Mouse (Mus musculus) CH12.LX (cell line): ENCODE results near the gene Stra8. TPM values are rescaled to one million over a fixed set of nuclear protein-coding genes. Genes with fewer than 3 reads are reported as not detected.

Experiments used
- DNase-seq: peaks from one replicate; pipeline ENCODE4 v3.0.0-alpha.2; 2013; ENCODE audit errors: extremely low read depth
- H3K27ac ChIP-seq: 2 replicates; pipeline ENCODE4 v1.5.1; 2012; ENCODE audit warnings: low read depth, mild to moderate bottlenecking, control low read depth, moderate library complexity; ENCODE audit not compliant: insufficient read depth
- H3K27me3 ChIP-seq: replicated peaks from 2 replicates; pipeline ENCODE3; 2012; ENCODE audit warnings: inconsistent platforms
- H3K36me3 ChIP-seq, 2 experiments: replicated peaks in 1 of 2; 2 replicates each; pipeline versions ENCODE3 to v1.6.1; 2012; ENCODE audit warnings: inconsistent platforms in 1 of 2, low read length in 1 of 2, mild to moderate bottlenecking in 1 of 2, mixed read lengths in 1 of 2, moderate library complexity in 1 of 2; ENCODE audit not compliant: control insufficient read depth in 1 of 2, insufficient read depth in 1 of 2
- H3K4me1 ChIP-seq, 2 experiments: 2 replicates each; pipeline ENCODE4 v1.6.1; 2012; ENCODE audit warnings: inconsistent platforms in 1 of 2, moderate library complexity in 1 of 2; ENCODE audit not compliant: insufficient read depth in 2 of 2, control insufficient read depth in 1 of 2
- H3K4me2 ChIP-seq: 2 replicates; pipeline ENCODE4 v1.6.1; 2012; ENCODE audit warnings: low read depth, mild to moderate bottlenecking, control low read depth; ENCODE audit not compliant: poor library complexity, insufficient read depth, severe bottlenecking
- H3K4me3 ChIP-seq, 3 experiments: fragments of 150-350 bp in 1 of 3; sonication (generic) in 1 of 3; replicated peaks in 1 of 3; 2 replicates each; pipeline versions ENCODE3 to v1.5.1; 2011 to 2012; ENCODE audit warnings: low read depth in 2 of 3, low read length in 2 of 3, mild to moderate bottlenecking in 2 of 3, moderate library complexity in 2 of 3, control low read depth in 1 of 3, improper control_type of control experiment in 1 of 3, inconsistent platforms in 1 of 3, mixed read lengths in 1 of 3; ENCODE audit not compliant: poor library complexity in 1 of 3
- H3K79me2 ChIP-seq: replicated peaks from 2 replicates; pipeline ENCODE4 v1.6.1; 2012; ENCODE audit warnings: mild to moderate bottlenecking, moderate library complexity; ENCODE audit not compliant: control insufficient read depth, poor library complexity, insufficient read depth, severe bottlenecking; ENCODE audit errors: extremely low read depth
- H3K9ac ChIP-seq: 2 replicates; pipeline ENCODE4 v1.6.1; 2012; ENCODE audit warnings: low read depth, mild to moderate bottlenecking, control low read depth, moderate library complexity; ENCODE audit not compliant: insufficient read depth
- H3K9me3 ChIP-seq: replicated peaks from 2 replicates; pipeline ENCODE3; 2012; ENCODE audit warnings: low read length, inconsistent platforms, mixed read lengths
- CHD1 ChIP-seq: IDR thresholded peaks from 2 replicates; pipeline ENCODE4 v1.6.1; 2012; ENCODE audit warnings: low read depth, low read length, improper control_type of control experiment, inconsistent platforms
- CHD2 ChIP-seq: IDR thresholded peaks from 2 replicates; pipeline ENCODE4 v1.6.1; 2011; ENCODE audit warnings: low read length, improper control_type of control experiment
- CTCF ChIP-seq, 2 experiments: IDR thresholded peaks in 1 of 2; conservative IDR thresholded peaks in 1 of 2; 2 replicates each; pipeline ENCODE4 v1.5.1; 2011 to 2012; ENCODE audit warnings: low read depth in 2 of 2, low read length in 2 of 2, improper control_type of control experiment in 1 of 2, inconsistent platforms in 1 of 2, mild to moderate bottlenecking in 1 of 2, moderate library complexity in 1 of 2
- ELF1 ChIP-seq: IDR thresholded peaks from 2 replicates; pipeline ENCODE4 v1.6.1; 2014; ENCODE audit warnings: low read depth, mild to moderate bottlenecking, inconsistent platforms, low read length, improper control_type of control experiment
- EP300 ChIP-seq: IDR thresholded peaks from 2 replicates; pipeline ENCODE4 v1.6.1; 2011; ENCODE audit warnings: low read length, improper control_type of control experiment
- HCFC1 ChIP-seq: IDR thresholded peaks from 2 replicates; pipeline ENCODE4 v1.6.1; 2012; ENCODE audit warnings: low read depth, mild to moderate bottlenecking, inconsistent platforms, low read length, improper control_type of control experiment
- IRF4 ChIP-seq: IDR thresholded peaks from 2 replicates; pipeline ENCODE4 v1.6.1; 2014; ENCODE audit warnings: low read depth, mild to moderate bottlenecking, inconsistent platforms, low read length, improper control_type of control experiment
- JUN ChIP-seq: IDR thresholded peaks from 2 replicates; pipeline ENCODE4 v1.6.1; 2011; ENCODE audit warnings: low read depth, mild to moderate bottlenecking, low read length, improper control_type of control experiment, moderate library complexity; ENCODE audit not compliant: insufficient read depth
- MAZ ChIP-seq: IDR thresholded peaks from 2 replicates; pipeline ENCODE4 v1.6.1; 2012; ENCODE audit warnings: low read depth, mild to moderate bottlenecking, inconsistent platforms, low read length, improper control_type of control experiment, moderate library complexity
- MEF2A ChIP-seq: IDR thresholded peaks from 2 replicates; pipeline ENCODE4 v1.6.1; 2014; ENCODE audit warnings: low read depth, mild to moderate bottlenecking, inconsistent platforms, low read length, improper control_type of control experiment, borderline replicate concordance
- NRF1 ChIP-seq: IDR thresholded peaks from 2 replicates; pipeline ENCODE4 v1.6.1; 2014; ENCODE audit warnings: low read depth, mild to moderate bottlenecking, inconsistent platforms, low read length, improper control_type of control experiment, moderate library complexity
- PAX5 ChIP-seq: IDR thresholded peaks from 2 replicates; pipeline ENCODE4 v1.6.1; 2012; ENCODE audit warnings: low read length, inconsistent platforms, mixed read lengths
- POLR2A ChIP-seq: IDR thresholded peaks from 2 replicates; pipeline ENCODE4 v1.6.1; 2011; ENCODE audit warnings: low read depth, mild to moderate bottlenecking, improper control_type of control experiment, low read length
- POLR2AphosphoS2 ChIP-seq: IDR thresholded peaks from 2 replicates; pipeline ENCODE4 v1.6.1; 2011; ENCODE audit warnings: low read depth, low read length, improper control_type of control experiment
- RAD21 ChIP-seq: IDR thresholded peaks from 2 replicates; pipeline ENCODE4 v1.6.1; 2011; ENCODE audit warnings: low read depth, mild to moderate bottlenecking, low read length, improper control_type of control experiment, moderate library complexity
- SMC3 ChIP-seq: IDR thresholded peaks from 2 replicates; pipeline ENCODE4 v1.6.1; 2011; ENCODE audit warnings: low read depth, low read length, improper control_type of control experiment
- TBP ChIP-seq: conservative IDR thresholded peaks from 2 replicates; pipeline ENCODE4 v1.6.1; 2011; ENCODE audit warnings: low read depth, low read length, improper control_type of control experiment
- UBTF ChIP-seq: IDR thresholded peaks from 2 replicates; pipeline ENCODE4 v1.6.1; 2012; ENCODE audit warnings: low read depth, mild to moderate bottlenecking, inconsistent platforms, low read length, improper control_type of control experiment, moderate library complexity
- ZC3H11A ChIP-seq: IDR thresholded peaks from 2 replicates; pipeline ENCODE4 v1.6.1; 2012; ENCODE audit warnings: low read depth, mild to moderate bottlenecking, inconsistent platforms, low read length, improper control_type of control experiment
- ZNF384 ChIP-seq: IDR thresholded peaks from 2 replicates; pipeline ENCODE4 v1.6.1; 2012; ENCODE audit warnings: low read depth, low read length, improper control_type of control experiment, inconsistent platforms
- dilution Hi-C: fragments of 300-500 bp; cut with MboI; formaldehyde crosslinking; loops from 2 replicates; pipeline ENCODE4 v1.14.3; 2020; ENCODE audit warnings: low sequenced_read_pairs; ENCODE audit not compliant: extremely low pct_unique_long_range_greater_than_20kb, extremely low pct_ligation_motif_present
- in situ Hi-C: fragments of 300-500 bp; cut with MboI; formaldehyde crosslinking; loops from 3 replicates; pipeline ENCODE4 v1.14.3; 2019; ENCODE audit warnings: low sequenced_read_pairs, low pct_ligation_motif_present, low pct_unique_long_range_greater_than_20kb, mixed read lengths
- polyA plus RNA-seq: library from polyadenylated mRNA; unstranded; fragments of >175 nt; gene quantifications from 2 replicates; pipeline ENCODE4 v1.2.1, GENCODE M21; 2012; ENCODE audit warnings: low read depth; ENCODE audit not compliant: insufficient read length
- total RNA-seq, 2 experiments: library from RNA; depleted of rRNA; stranded (reverse); fragments of 300-350 nt in 1 of 2; fragments of >200 nt in 1 of 2; gene quantifications; 2 replicates each; pipeline ENCODE4 v1.2.3; 2012 to 2014

The Stra8 gene
- total and polyA plus RNA-seq, 3 experiments: 0.08 to 0.77 TPM; not detected in 1

- H3K27ac ChIP-seq: no peak overlapping the region
- H3K4me2 ChIP-seq: no peak overlapping the region
- peaks cover 19 to 86% of the 10 kb centered on the region in 2 experiments for H3K4me1 ChIP-seq
- H3K4me3 ChIP-seq: no peak overlapping the region
- in situ Hi-C loops (no loop called here), dilution Hi-C loops (no loop called here)
- TF ChIP-seq EP300 (no peak), ELF1 (no peak), ZNF384 (no peak), UBTF (no peak), CHD1 (no peak), MEF2A (no peak), SMC3 (no peak), CHD2 (no peak), PAX5 (no peak), ZC3H11A (no peak), POLR2A (no peak), CTCF (conservative IDR thresholded peaks at IDR 0.05 in 1 of 2, IDR thresholded peaks at IDR 0.05 in 1 of 2; ENCODE audit: low read depth in 2 of 2, low read length in 2 of 2) (no peak), JUN (no peak), RAD21 (no peak), IRF4 (no peak), NRF1 (no peak), POLR2AphosphoS2 (no peak)
- no peaks in the 10 kb centered on the region for H3K27me3 ChIP-seq
- no peak for DNase-seq
- H3K36me3 ChIP-seq: peaks cover 0 to 2% of the 10 kb centered on the region in 2 experiments
- no peaks in the 10 kb centered on the region for H3K79me2 ChIP-seq
- H3K9ac ChIP-seq: no peak overlapping the region
- H3K9me3 ChIP-seq: no peaks in the 10 kb centered on the region
Measured at GRCm38 (mm10) chr6:34941496-34941895, 21.5 kb downstream of the Stra8 start.

- no peak for DNase-seq
Measured at GRCm38 (mm10) chr6:34942446-34942845, 22.5 kb downstream of the Stra8 start.

More at GRCm38 (mm10) chr6:34942446-34942845, 22.5 kb downstream of the Stra8 start:
- in situ Hi-C loops (no loop called here), dilution Hi-C loops (no loop called here)
- Histone ChIP-seq H3K4me2 (no peak overlapping the region), H3K27ac (no peak overlapping the region), H3K79me2 (no peaks in the 10 kb centered on the region), H3K4me1 (peaks cover 15 to 83% of the 10 kb centered on the region in 2 experiments), H3K27me3 (no peaks in the 10 kb centered on the region), H3K36me3 (peaks cover 0 to 2% of the 10 kb centered on the region in 2 experiments), H3K9me3 (no peaks in the 10 kb centered on the region), H3K9ac (no peak overlapping the region), H3K4me3 (no peak overlapping the region)
- TF ChIP-seq NRF1 (no peak), MAZ (no peak), TBP (no peak), HCFC1 (no peak), JUN (no peak), SMC3 (no peak)
